Mouse (Mus musculus) gastrocnemius, postnatal 4 days (tissue): ENCODE measurements at regions not wholly inside any gene's neighbourhood (a gene's known extent, or its start where the extent isn't known, plus 50 kb on each side); places are given as distances from the start of the nearest gene placed in this dataset.

Source experiments
- DNase-seq, 2 experiments: peaks; one replicate each; pipeline ENCODE4 v3.0.0; 2021 to 2022; ENCODE audit warnings: low spot score in 2 of 2, mixed read lengths in 2 of 2

DNA sequence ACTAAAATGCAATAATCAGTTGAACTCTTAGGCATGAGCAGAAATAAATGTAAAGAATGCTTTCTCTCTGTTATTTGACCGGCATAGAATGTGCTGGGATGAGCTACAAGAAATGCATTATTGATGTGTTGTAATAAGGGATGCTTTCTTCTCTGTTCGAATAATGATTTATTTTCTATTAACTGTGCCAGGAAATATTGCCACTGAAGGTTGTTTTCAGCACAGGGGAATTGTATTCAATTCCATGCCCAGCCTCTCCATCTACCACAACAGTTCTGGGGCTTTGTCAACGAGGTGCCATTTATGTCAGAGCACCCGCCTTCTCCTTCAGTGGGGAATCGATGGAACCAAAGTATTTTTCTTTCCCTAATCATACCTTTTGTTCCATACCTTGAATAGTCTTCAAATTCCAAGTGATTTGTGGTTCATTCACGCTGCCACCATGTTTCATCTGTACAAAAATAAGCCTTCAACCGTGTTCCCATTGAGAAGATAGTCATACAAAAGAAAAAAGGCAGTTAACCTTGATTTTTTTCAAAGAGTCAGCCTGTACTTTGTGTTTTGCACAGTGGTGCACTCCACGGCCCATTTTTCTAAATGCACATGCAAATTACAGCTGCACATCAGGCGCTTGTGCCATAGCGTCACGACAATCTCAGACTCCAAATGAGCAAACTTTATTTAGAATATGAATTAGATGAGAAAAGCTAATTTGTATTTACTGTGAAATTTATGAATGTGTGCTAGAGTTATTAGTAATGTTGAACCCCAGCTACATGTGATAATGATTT, 65.1 kb upstream of the Gpr141 start:
- DNase-seq: no peak

- DNase-seq: no peak
These were observed 60.0 kb upstream of the Gpr141 start for GRCm38 (mm10) chr13:19883896-19884658.

DNA sequence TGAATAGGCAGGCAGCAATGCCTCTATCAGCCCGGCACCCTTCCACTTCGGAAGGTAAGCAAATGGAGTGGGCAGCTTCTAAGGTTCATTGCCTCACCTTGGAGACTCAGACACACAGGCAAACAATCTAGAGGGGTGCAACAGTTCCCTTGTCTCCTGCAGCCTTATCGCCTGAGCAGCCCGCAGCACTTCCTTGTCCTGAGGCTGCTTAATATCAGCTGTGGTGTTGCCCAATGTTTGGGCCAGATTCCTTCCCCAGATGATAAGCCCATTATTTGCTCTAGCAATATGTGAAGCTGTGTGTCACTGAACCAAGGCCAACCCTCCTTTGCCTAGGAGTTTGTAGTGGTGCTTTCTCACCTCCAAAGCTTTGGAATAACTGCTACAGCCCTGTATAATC, 58.8 kb upstream of the Gpr141 start:
- no peak for DNase-seq

GRCm38 (mm10) chr13:19881772-19882171, 57.7 kb upstream of the Gpr141 start:
- no peak for DNase-seq

DNA sequence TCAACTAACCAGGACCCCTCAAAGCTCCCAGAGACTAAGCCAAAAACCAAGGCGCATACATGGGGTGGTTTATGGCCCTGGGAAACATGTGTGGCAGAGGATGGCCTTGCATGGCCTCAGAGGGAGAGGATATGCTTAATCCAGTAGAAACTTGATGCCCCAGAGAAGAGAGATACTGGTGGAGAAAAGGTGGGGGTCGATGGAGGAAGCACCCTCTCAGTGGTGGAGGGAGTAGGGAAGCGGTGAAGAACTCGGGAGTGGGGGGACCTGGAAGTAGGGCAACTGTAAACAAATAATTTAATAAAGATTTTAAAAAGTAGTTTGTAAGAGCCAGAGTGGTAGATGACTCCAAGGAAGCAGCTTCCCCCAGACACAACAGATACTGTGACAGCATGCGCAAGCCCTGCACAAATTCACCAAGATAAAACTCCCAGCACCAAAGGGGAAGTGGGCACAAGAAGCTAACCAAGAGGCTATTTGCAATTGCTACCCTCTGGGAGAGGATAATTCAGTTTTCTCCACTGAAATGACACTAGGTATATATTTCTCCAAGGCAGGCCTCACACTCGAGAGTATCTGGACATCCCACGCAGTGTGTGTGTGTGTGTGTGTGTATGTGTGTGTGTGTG, 50.7 kb upstream of the Gpr141 start:
- no peak for DNase-seq
